Mouse (Mus musculus) stomach, postnatal 0 days (tissue): ENCODE results near the gene Gabarap.

Source experiments
- CTCF ChIP-seq: IDR thresholded peaks from 2 replicates; pipeline ENCODE4 v1.5.1; 2016; ENCODE audit warnings: antibody characterized with exemption, low read depth, mild to moderate bottlenecking, moderate library complexity
- EP300 ChIP-seq: optimal IDR thresholded peaks from 2 replicates; pipeline ENCODE3; 2016; ENCODE audit warnings: antibody characterized with exemption

DNA sequence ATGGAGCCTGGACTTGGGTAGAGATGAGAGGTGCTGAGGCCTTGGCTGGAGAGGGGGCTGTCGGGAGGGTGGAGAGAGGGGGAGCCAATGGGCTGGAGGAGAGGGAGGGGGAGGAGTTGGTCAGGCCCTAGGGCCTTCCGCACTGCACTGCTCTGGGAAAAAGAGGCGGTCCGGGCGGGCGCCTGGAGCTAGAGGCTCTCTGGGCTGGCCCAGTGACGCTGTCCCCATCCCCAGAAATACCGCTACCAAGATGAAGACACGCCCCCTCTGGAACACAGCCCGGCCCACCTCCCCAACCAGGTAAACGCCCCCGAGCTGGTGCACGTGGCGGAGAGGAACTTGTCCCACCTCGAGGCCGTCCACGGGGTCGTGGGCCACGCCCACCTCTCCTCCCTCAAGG lies 35.7 kb downstream of the Gabarap start:
- TF ChIP-seq CTCF (no peak), EP300 (no peak)
